Mouse (Mus musculus) intestine, embryonic 16.5 days (tissue): ENCODE results near the gene Ms4a4b. TPM values are rescaled to one million over a fixed set of nuclear protein-coding genes. Genes with fewer than 3 reads are reported as not detected.
"Not testable (repeated sequence)": the region's sequence is repeated elsewhere in the genome, so short reads cannot be mapped to it uniquely, and the experiment has no call there.

Experiments used
- ATAC-seq: fragments of 200-750 bp; cut with Nextera tagmentation; 2 replicates; pipeline ENCODE4 v1.8.0; 2017; ENCODE audit warnings: moderate TSS enrichment, moderate library complexity
- H3K27ac ChIP-seq: fragments of 300-500 bp; sonication (generic); 2 replicates; pipeline ENCODE4 v1.5.1; 2014; ENCODE audit warnings: mild to moderate bottlenecking, low read length
- H3K27me3 ChIP-seq: fragments of 300-500 bp; sonication (generic); replicated peaks from 2 replicates; pipeline ENCODE4 v1.6.1; 2014; ENCODE audit warnings: low read length, control low read depth, mixed read lengths; ENCODE audit not compliant: control insufficient read depth, insufficient read depth
- H3K36me3 ChIP-seq: fragments of 300-500 bp; sonication (generic); 2 replicates; pipeline ENCODE4 v1.6.1; 2014; ENCODE audit warnings: low read length, control low read depth; ENCODE audit not compliant: control insufficient read depth, insufficient read depth
- H3K4me1 ChIP-seq: fragments of 300-500 bp; sonication (generic); 2 replicates; pipeline ENCODE4 v1.6.1; 2014; ENCODE audit warnings: low read length, control low read depth, mixed read lengths; ENCODE audit not compliant: control insufficient read depth, insufficient read depth
- H3K4me2 ChIP-seq: fragments of 300-500 bp; sonication (generic); 2 replicates; pipeline ENCODE4 v1.6.1; 2014; ENCODE audit warnings: low read depth, low read length, control low read depth
- H3K4me3 ChIP-seq: fragments of 300-500 bp; sonication (generic); 2 replicates; pipeline ENCODE4 v1.5.1; 2014; ENCODE audit warnings: mild to moderate bottlenecking, low read length
- H3K9ac ChIP-seq: fragments of 300-500 bp; sonication (generic); 2 replicates; pipeline ENCODE4 v1.6.1; 2014; ENCODE audit warnings: low read depth, low read length
- H3K9me3 ChIP-seq: fragments of 300-500 bp; sonication (generic); 2 replicates; pipeline ENCODE4 v1.6.1; 2016; ENCODE audit warnings: low read length, control low read depth; ENCODE audit not compliant: control insufficient read depth
- WGBS: fragments of 180-500 bp; shearing (Covaris S2); extraction: QIAGEN DNeasy Blood & Tissue Kit; methylation state at CpG from one replicate; pipeline ENCODE4 v1.1.7; 2014; 5-methylcytosine and 5-hydroxymethylcytosine counted together
- polyA plus RNA-seq: library from polyadenylated mRNA; unstranded; fragments of >200 nt; fragmentation: Nextera tagmentation; extraction: Ambion mirVana; gene quantifications from 2 replicates; pipeline ENCODE4 v1.2.1, GENCODE M21; 2015

The Ms4a4b gene
- 0.50 and 0.72 TPM in 2 replicates for polyA plus RNA-seq

- no peak within 1 kb of the TSS for H3K4me3 ChIP-seq
- no peak within 1 kb of the TSS for H3K9ac ChIP-seq
- no peaks in the 10 kb centered on the region for H3K27me3 ChIP-seq
- H3K4me2 ChIP-seq: no peak within 1 kb of the TSS
- no peak for ATAC-seq
- H3K36me3 ChIP-seq: no peaks in the 10 kb centered on the region
- H3K4me1 ChIP-seq: no peaks in the 10 kb centered on the region
- H3K9me3 ChIP-seq: no peaks in the 10 kb centered on the region
- H3K27ac ChIP-seq: no peak within 1 kb of the TSS
Measured at GRCm38 (mm10) chr19:11443338-11443737, at the start of gene Ms4a4b. Ms4a4b (plus strand) TSS chr19:11443553.

GRCm38 (mm10) chr19:11395769-11396168 lies 47.6 kb upstream of the Ms4a4b start:
- no peak for ATAC-seq

GRCm38 (mm10) chr19:11404527-11404926 lies 38.8 kb upstream of the Ms4a4b start, which contains the start of gene Ms4a4c:
Ms4a4c (plus strand) TSS chr19:11404770.
- no peak within 1 kb of the TSS for H3K4me2 ChIP-seq
- H3K4me3 ChIP-seq: no peak within 1 kb of the TSS
- no peak within 1 kb of the TSS for H3K27ac ChIP-seq
- no peak for ATAC-seq
- no peaks in the 10 kb centered on the region for H3K36me3 ChIP-seq
- no peaks in the 10 kb centered on the region for H3K9me3 ChIP-seq
- no peaks in the 10 kb centered on the region for H3K4me1 ChIP-seq
- H3K27me3 ChIP-seq: no peaks in the 10 kb centered on the region
- WGBS: 86% methylated on average over 3 of the region's 3 CpGs
- H3K9ac ChIP-seq: no peak within 1 kb of the TSS

More at GRCm38 (mm10) chr19:11395769-11396168, 47.6 kb upstream of the Ms4a4b start:
- H3K9me3 ChIP-seq: no peaks in the 10 kb centered on the region
- H3K27me3 ChIP-seq: no peaks in the 10 kb centered on the region
- H3K9ac ChIP-seq: no peak overlapping the region
- H3K4me3 ChIP-seq: no peak overlapping the region
- H3K36me3 ChIP-seq: no peaks in the 10 kb centered on the region
- no peak overlapping the region for H3K4me2 ChIP-seq
- no peaks in the 10 kb centered on the region for H3K4me1 ChIP-seq
- H3K27ac ChIP-seq: no peak overlapping the region

- H3K4me3 ChIP-seq: no peak overlapping the region
- H3K27me3 ChIP-seq: no peaks in the 10 kb centered on the region
- no peak for ATAC-seq
- H3K9me3 ChIP-seq: no peaks in the 10 kb centered on the region
- no peak overlapping the region for H3K27ac ChIP-seq
- H3K4me2 ChIP-seq: no peak overlapping the region
- no peaks in the 10 kb centered on the region for H3K4me1 ChIP-seq
- no peak overlapping the region for H3K9ac ChIP-seq
- no peaks in the 10 kb centered on the region for H3K36me3 ChIP-seq
Measured at GRCm38 (mm10) chr19:11407428-11407827, 35.9 kb upstream of the Ms4a4b start.

GRCm38 (mm10) chr19:11408591-11408990 lies 34.8 kb upstream of the Ms4a4b start:
- no peaks in the 10 kb centered on the region for H3K36me3 ChIP-seq
- H3K4me2 ChIP-seq: no peak overlapping the region
- H3K27me3 ChIP-seq: no peaks in the 10 kb centered on the region
- H3K4me1 ChIP-seq: no peaks in the 10 kb centered on the region
- WGBS: 91% methylated on average over 1 of the region's 1 CpGs
- ATAC-seq: no peak
- H3K9me3 ChIP-seq: no peaks in the 10 kb centered on the region
- H3K4me3 ChIP-seq: no peak overlapping the region
- no peak overlapping the region for H3K27ac ChIP-seq
- no peak overlapping the region for H3K9ac ChIP-seq

GRCm38 (mm10) chr19:11411640-11412039 lies 31.7 kb upstream of the Ms4a4b start:
- Histone ChIP-seq H3K4me3 (no peak overlapping the region), H3K4me2 (no peak overlapping the region), H3K9me3 (no peaks in the 10 kb centered on the region), H3K4me1 (no peaks in the 10 kb centered on the region), H3K27me3 (no peaks in the 10 kb centered on the region), H3K27ac (no peak overlapping the region), H3K36me3 (no peaks in the 10 kb centered on the region), H3K9ac (no peak overlapping the region)
- ATAC-seq: no peak
- WGBS: 77% methylated on average over 1 of the region's 1 CpGs

GRCm38 (mm10) chr19:11414084-11414483 lies 29.3 kb upstream of the Ms4a4b start:
- Histone ChIP-seq H3K4me2 (no peak overlapping the region), H3K4me3 (no peak overlapping the region), H3K4me1 (no peaks in the 10 kb centered on the region), H3K9me3 (no peaks in the 10 kb centered on the region), H3K27me3 (no peaks in the 10 kb centered on the region), H3K36me3 (no peaks in the 10 kb centered on the region), H3K27ac (no peak overlapping the region), H3K9ac (no peak overlapping the region)
- ATAC-seq: no peak
- WGBS: 91% methylated on average over 1 of the region's 1 CpGs

- no peak overlapping the region for H3K9ac ChIP-seq
- no peak for ATAC-seq
- WGBS: 66% methylated on average over 3 of the region's 3 CpGs
Measured at GRCm38 (mm10) chr19:11415581-11415980, 27.8 kb upstream of the Ms4a4b start.

GRCm38 (mm10) chr19:11418865-11419264 lies 24.5 kb upstream of the Ms4a4b start:
- not testable (repeated sequence) for H3K4me2 ChIP-seq, H3K27me3 ChIP-seq, H3K4me3 ChIP-seq, ATAC-seq, H3K9ac ChIP-seq, H3K27ac ChIP-seq, H3K4me1 ChIP-seq, H3K9me3 ChIP-seq, H3K36me3 ChIP-seq
- 57% methylated on average over 1 of the region's 3 CpGs for WGBS

More at GRCm38 (mm10) chr19:11415581-11415980, 27.8 kb upstream of the Ms4a4b start:
- no peaks in the 10 kb centered on the region for H3K27me3 ChIP-seq
- H3K4me2 ChIP-seq: no peak overlapping the region
- no peak overlapping the region for H3K4me3 ChIP-seq
- no peaks in the 10 kb centered on the region for H3K36me3 ChIP-seq
- H3K4me1 ChIP-seq: no peaks in the 10 kb centered on the region
- H3K27ac ChIP-seq: no peak overlapping the region
- no peaks in the 10 kb centered on the region for H3K9me3 ChIP-seq

- 78% methylated on average over 1 of the region's 1 CpGs for WGBS
- not testable (repeated sequence) for H3K27me3 ChIP-seq, H3K36me3 ChIP-seq, H3K4me1 ChIP-seq, ATAC-seq, H3K9ac ChIP-seq, H3K27ac ChIP-seq, H3K4me3 ChIP-seq, H3K9me3 ChIP-seq, H3K4me2 ChIP-seq
Measured at GRCm38 (mm10) chr19:11431209-11431608, 12.1 kb upstream of the Ms4a4b start.
